Mouse (Mus musculus) intestine, embryonic 14.5 days (tissue): ENCODE data around the gene Gm11444. TPM values are rescaled to one million over a fixed set of nuclear protein-coding genes. Genes with fewer than 3 reads are reported as not detected.

Source experiments
- ATAC-seq: fragments of 200-750 bp; cut with Nextera tagmentation; replicated peaks from 2 replicates; pipeline ENCODE4 v1.8.0; 2017; ENCODE audit warnings: low read depth, moderate number of reproducible peaks, moderate TSS enrichment, moderate library complexity; ENCODE audit not compliant: low FRiP score, low TSS enrichment
- DNase-seq: peaks from one replicate; pipeline ENCODE4 v3.0.0-alpha.2; 2018; ENCODE audit warnings: low spot score
- H3K27ac ChIP-seq: fragments of 300-500 bp; sonication (generic); 2 replicates; pipeline ENCODE4 v1.5.1; 2014; ENCODE audit warnings: low read depth, mild to moderate bottlenecking, control low read depth
- H3K27me3 ChIP-seq: fragments of 300-500 bp; sonication (generic); replicated peaks from 2 replicates; pipeline ENCODE4 v1.6.1; 2014; ENCODE audit warnings: low read length, control low read depth; ENCODE audit not compliant: control insufficient read depth, insufficient read depth
- H3K36me3 ChIP-seq: fragments of 300-500 bp; sonication (generic); 2 replicates; pipeline ENCODE4 v1.6.1; 2014; ENCODE audit warnings: low read length, control low read depth; ENCODE audit not compliant: control insufficient read depth, insufficient read depth
- H3K4me1 ChIP-seq: fragments of 300-500 bp; sonication (generic); replicated peaks from 2 replicates; pipeline ENCODE4 v1.6.1; 2014; ENCODE audit warnings: low read length, control low read depth, mixed read lengths; ENCODE audit not compliant: control insufficient read depth, insufficient read depth
- H3K4me2 ChIP-seq: fragments of 300-500 bp; sonication (generic); 2 replicates; pipeline ENCODE4 v1.6.1; 2014; ENCODE audit warnings: low read length
- H3K4me3 ChIP-seq: fragments of 300-500 bp; sonication (generic); 2 replicates; pipeline ENCODE4 v1.5.1; 2014; ENCODE audit warnings: low read depth, low read length, control low read depth, mixed read lengths
- H3K9ac ChIP-seq: fragments of 300-500 bp; sonication (generic); 2 replicates; pipeline ENCODE4 v1.6.1; 2014; ENCODE audit warnings: mild to moderate bottlenecking, low read length
- H3K9me3 ChIP-seq: fragments of 300-500 bp; sonication (generic); 2 replicates; pipeline ENCODE4 v1.6.1; 2016; ENCODE audit warnings: low read length, control low read depth; ENCODE audit not compliant: control insufficient read depth
- WGBS: fragments of 180-500 bp; shearing (Covaris S2); extraction: QIAGEN DNeasy Blood & Tissue Kit; methylation state at CpG from one replicate; pipeline ENCODE4 v1.1.7; 2014; 5-methylcytosine and 5-hydroxymethylcytosine counted together
- polyA plus RNA-seq: library from polyadenylated mRNA; unstranded; fragments of >200 nt; fragmentation: Nextera tagmentation; extraction: Ambion mirVana; gene quantifications from 2 replicates; pipeline ENCODE4 v1.2.1, GENCODE M21; 2014

The Gm11444 gene
- polyA plus RNA-seq, 1 experiment from 2014 or later, result not detected

DNA sequence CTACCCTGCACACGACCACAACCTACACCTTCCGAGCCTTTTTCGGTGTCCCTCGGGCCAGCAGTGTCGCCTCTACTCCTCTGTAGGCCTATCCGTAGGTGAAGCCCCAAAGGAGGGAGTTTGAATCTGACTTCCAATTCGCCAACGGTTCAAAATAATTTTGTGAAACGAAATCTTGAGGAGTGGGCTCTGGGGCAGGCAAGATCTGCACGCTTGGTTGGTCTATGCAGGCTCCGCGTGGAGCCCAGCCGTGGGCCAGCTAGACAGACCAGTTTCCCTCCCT, 40.4 kb upstream of the Gm11444 start:
- H3K4me3 ChIP-seq, result no peak overlapping the region
- DNase-seq, result peak; percentile 71
- WGBS, result 9% methylated on average over 13 of the region's 13 CpGs

GRCm38 (mm10) chr11:85889730-85890562, 39.8 kb upstream of the Gm11444 start:
- DNase-seq (no peak), ATAC-seq (no peak)
- WGBS, result 10% methylated on average over 47 of the region's 47 CpGs
- Histone ChIP-seq H3K9me3 (no peaks in the 10 kb centered on the region), H3K27me3 (peaks cover 99% of the 10 kb centered on the region), H3K36me3 (no peaks in the 10 kb centered on the region), H3K4me2 (no peak overlapping the region), H3K4me1 (peaks cover 5% of the 10 kb centered on the region; the same call in 1 of the 2 replicates), H3K27ac (no peak overlapping the region), H3K9ac (no peak overlapping the region), H3K4me3 (no peak overlapping the region)

More for the DNA sequence above, 40.4 kb upstream of the Gm11444 start:
- Histone ChIP-seq H3K4me1 (peaks cover 9% of the 10 kb centered on the region), H3K4me2 (no peak overlapping the region), H3K27ac (no peak overlapping the region), H3K9me3 (no peaks in the 10 kb centered on the region), H3K27me3 (peaks cover 99% of the 10 kb centered on the region), H3K36me3 (no peaks in the 10 kb centered on the region), H3K9ac (no peak overlapping the region)
- ATAC-seq, result no peak

DNA sequence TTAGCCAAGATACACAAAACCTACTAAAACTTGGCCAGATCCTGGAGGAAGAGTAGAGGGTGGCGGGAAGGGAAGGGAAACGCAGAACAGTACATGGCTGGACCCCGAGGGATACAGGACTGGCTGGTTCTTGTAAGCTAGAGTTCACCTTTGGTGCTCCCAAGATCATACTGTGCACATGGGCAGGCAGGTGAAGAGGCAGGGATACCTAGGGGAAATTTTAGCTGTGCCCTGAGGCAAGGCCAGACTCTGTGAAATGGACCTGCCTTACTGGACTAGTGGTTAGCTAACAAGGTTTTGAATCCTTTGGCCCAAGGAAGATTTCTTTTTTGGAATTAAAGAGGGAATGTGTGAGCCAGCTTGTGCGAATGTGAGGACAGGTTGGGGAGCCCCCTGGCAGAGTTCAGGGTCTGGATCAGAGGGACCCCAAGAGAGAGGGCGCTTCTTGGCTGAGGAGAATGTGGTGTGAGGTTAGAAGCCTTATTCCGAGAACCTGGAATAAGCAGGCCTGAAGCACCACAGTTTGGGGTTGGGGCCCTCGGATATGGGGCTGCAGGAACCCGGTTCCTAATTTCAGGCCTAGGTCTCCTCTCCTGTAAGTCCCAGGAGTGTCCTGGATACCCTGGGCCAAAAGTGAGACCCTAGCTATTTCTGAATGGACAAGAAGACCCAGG, 39.1 kb upstream of the Gm11444 start:
- H3K4me2 ChIP-seq, result no peak overlapping the region
- H3K9me3 ChIP-seq, result no peaks in the 10 kb centered on the region
- peak; percentile 69 for DNase-seq
- no peak overlapping the region for H3K4me3 ChIP-seq
- ATAC-seq, result no peak
- H3K27me3 ChIP-seq, result peaks cover 99% of the 10 kb centered on the region
- WGBS, result 34% methylated on average over 8 of the region's 8 CpGs
- H3K4me1 ChIP-seq, result 0 out of 2 replicates have a peak, but pooled peaks cover 5% of the 10 kb centered on the region
- no peak overlapping the region for H3K9ac ChIP-seq
- H3K36me3 ChIP-seq, result no peaks in the 10 kb centered on the region
- no peak overlapping the region for H3K27ac ChIP-seq

DNA sequence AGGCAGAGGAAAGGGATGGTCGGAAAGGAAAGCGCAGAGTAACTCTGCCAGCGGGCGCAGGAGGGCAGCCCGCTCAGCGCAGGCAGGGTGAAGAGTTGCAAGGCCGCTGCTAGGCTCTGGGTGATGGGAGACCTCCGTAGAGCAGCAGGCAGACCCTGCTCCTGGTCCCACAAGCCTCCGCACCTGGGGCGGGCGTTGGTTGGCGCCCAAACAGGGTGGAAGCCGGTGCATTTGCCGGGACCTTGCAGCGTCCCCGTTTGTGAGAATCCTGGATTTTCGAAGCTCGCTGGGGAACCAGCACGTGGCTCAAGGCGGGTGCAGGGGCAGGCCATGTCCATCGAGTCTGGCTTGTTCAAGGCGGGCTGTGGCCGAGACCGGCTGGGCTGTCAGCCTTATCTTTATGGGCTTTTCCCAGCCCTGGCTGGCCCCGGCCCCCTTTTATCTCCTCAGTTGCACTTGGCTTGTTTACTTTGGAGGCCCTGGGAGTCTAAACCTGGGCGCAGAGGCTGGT, 38.4 kb upstream of the Gm11444 start:
- 2% methylated on average over 26 of the region's 26 CpGs for WGBS

DNA sequence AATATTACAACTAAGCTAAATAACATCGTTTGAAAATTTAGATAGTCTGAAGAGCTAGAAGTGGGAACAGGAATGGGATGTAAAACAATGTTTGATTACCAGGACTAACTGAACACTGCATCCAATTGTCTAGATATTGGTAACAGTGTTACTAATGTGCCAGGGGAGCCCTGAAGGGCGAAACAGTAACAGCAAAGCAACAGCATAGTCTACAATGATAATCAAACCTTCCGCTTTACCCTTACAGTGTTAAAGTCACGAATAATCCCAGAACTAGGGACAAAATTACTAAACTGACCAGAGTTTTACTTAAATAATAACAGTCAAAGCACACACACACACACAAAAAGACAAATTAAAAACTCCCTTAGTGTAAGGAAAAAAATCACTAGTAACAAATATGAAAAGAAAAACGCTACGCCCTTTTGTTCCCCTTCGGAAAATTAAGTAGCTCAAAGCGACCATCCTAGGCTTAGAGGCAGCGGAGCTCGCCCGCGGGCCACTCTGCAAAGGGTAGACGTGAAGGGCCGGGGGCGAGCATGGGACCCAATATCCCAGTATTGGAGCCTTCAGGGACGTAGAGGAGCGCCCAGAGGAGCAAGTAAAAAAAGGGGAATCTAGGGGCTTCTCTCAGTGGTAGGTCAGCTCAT, 37.8 kb upstream of the Gm11444 start:
- H3K4me3 ChIP-seq, result no peak overlapping the region
- no peak overlapping the region for H3K9ac ChIP-seq
- H3K27ac ChIP-seq, result no peak overlapping the region

More for the DNA sequence above, 38.4 kb upstream of the Gm11444 start:
- Histone ChIP-seq H3K36me3 (no peaks in the 10 kb centered on the region), H3K4me2 (peak overlapping the region; percentile 0; the same call in 1 of the 2 replicates), H3K9me3 (no peaks in the 10 kb centered on the region), H3K27me3 (peaks cover 98% of the 10 kb centered on the region), H3K9ac (no peak overlapping the region), H3K4me1 (0 out of 2 replicates have a peak, but pooled peaks cover 5% of the 10 kb centered on the region), H3K27ac (no peak overlapping the region), H3K4me3 (no peak overlapping the region)
- DNase-seq (peak; percentile 79), ATAC-seq (0 out of 2 replicates have a peak, but pooled peaks have one; percentile 44)

DNA sequence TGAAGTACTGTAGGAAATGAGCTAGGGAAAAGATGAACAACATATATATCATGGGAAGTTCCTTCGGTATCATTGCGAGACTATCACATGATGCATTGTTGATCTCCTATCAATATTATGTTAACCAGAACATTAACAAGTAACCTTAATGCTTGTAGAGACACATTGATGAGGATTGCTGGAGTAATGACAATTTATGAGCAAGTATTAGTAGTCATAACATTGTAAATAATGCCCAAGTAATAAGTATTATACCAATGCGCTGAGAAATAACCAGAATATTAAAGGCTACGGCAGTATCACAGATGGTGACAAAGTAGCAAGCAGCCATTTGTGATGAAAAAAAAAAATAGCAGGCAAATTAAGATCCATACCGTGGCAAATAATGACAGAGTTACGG, 37.1 kb upstream of the Gm11444 start:
- ATAC-seq (no peak), DNase-seq (no peak)
- Histone ChIP-seq H3K27ac (no peak overlapping the region), H3K9me3 (no peaks in the 10 kb centered on the region), H3K4me1 (0 out of 2 replicates have a peak, but pooled peaks cover 5% of the 10 kb centered on the region), H3K4me3 (no peak overlapping the region), H3K4me2 (no peak overlapping the region), H3K36me3 (no peaks in the 10 kb centered on the region), H3K27me3 (peaks cover 95% of the 10 kb centered on the region), H3K9ac (no peak overlapping the region)
- WGBS, result 30% methylated on average over 6 of the region's 6 CpGs

More for the DNA sequence above, 37.8 kb upstream of the Gm11444 start:
- Histone ChIP-seq H3K4me2 (peak overlapping the region; percentile 0; the same call in 1 of the 2 replicates), H3K27me3 (peaks cover 98% of the 10 kb centered on the region), H3K36me3 (no peaks in the 10 kb centered on the region), H3K4me1 (0 out of 2 replicates have a peak, but pooled peaks cover 5% of the 10 kb centered on the region), H3K9me3 (no peaks in the 10 kb centered on the region)
- no peak for ATAC-seq
- DNase-seq, result no peak
- 7% methylated on average over 17 of the region's 17 CpGs for WGBS

DNA sequence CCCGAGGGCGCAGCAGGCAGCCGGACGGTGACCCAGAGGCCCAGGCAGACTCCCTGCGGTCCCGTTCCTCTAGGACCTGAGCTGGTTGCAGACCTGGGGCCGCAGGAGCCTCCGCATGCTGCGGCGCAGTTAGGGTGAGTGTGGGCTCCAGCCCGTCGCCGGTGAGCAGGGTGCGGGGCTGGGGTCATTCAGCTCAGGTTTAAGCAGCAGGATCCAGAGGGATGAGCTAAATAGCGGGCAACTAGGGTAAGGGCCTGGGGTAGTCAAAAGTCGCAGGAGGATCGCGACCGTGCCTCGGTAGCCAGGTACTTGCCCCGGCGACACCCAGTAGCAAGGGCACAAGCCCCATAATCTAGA, 36.3 kb upstream of the Gm11444 start:
- no peak overlapping the region for H3K4me2 ChIP-seq
- H3K27me3 ChIP-seq, result peaks cover 94% of the 10 kb centered on the region
- no peaks in the 10 kb centered on the region for H3K9me3 ChIP-seq
- WGBS, result 7% methylated on average over 21 of the region's 22 CpGs
- H3K4me3 ChIP-seq, result no peak overlapping the region
- ATAC-seq, result no peak
- DNase-seq, result no peak
- H3K36me3 ChIP-seq, result no peaks in the 10 kb centered on the region
- 0 out of 2 replicates have a peak, but pooled peaks cover 5% of the 10 kb centered on the region for H3K4me1 ChIP-seq
- H3K27ac ChIP-seq, result no peak overlapping the region
- H3K9ac ChIP-seq, result no peak overlapping the region

GRCm38 (mm10) chr11:85885665-85886428, 35.7 kb upstream of the Gm11444 start, which contains the start of gene Tbx4:
Gene Tbx4, plus strand, starts transcription at chr11:85886422.
- no peak for ATAC-seq
- Histone ChIP-seq H3K27me3 (peaks cover 94% of the 10 kb centered on the region), H3K9me3 (no peaks in the 10 kb centered on the region), H3K4me3 (no peak within 1 kb of the TSS), H3K4me2 (no peak within 1 kb of the TSS), H3K4me1 (0 out of 2 replicates have a peak, but pooled peaks cover 5% of the 10 kb centered on the region), H3K9ac (no peak within 1 kb of the TSS), H3K27ac (no peak within 1 kb of the TSS), H3K36me3 (no peaks in the 10 kb centered on the region)
- DNase-seq, result no peak
- WGBS, result 30% methylated on average over 19 of the region's 28 CpGs
